In genomic region chr2:38584514-38585378, GRCm38 (mm10) we compare ENCODE assay signal across 10 mouse cellular contexts. TPM values are rescaled to one million over a fixed set of nuclear protein-coding genes. Genes with fewer than 3 reads are reported as not detected.
A peak's percentile ranks its signal among the peaks of the same experiment; 100 is the strongest.
DNase-seq lines count a peak whose midpoint lies in the region; ATAC-seq lines count a peak whose summit lies in the region.
"Had no signal": no experiment of that assay in that cellular context is flagged by ENCODE, and none has a peak within 500 bp of the region (broad histone marks: within the 10 kb centered on the region; RNA-seq: fewer than 3 reads in every experiment).

No protein-coding gene starts in this region.

- H3K27ac ChIP-seq in hindbrain, embryonic 10.5 days = peak overlapping the region; percentile 87
- H3K27ac ChIP-seq in midbrain, embryonic 15.5 days = peak overlapping the region; percentile 81
- H3K27ac ChIP-seq: heart, embryonic 13.5 days had no signal

- ATAC-seq in midbrain, embryonic 15.5 days (replicated peaks) = peak; percentile 77

- H3K9me3 ChIP-seq in hindbrain, embryonic 10.5 days = no peaks in the 10 kb centered on the region
- H3K9me3 ChIP-seq in midbrain, embryonic 15.5 days = no peaks in the 10 kb centered on the region
- H3K9me3 ChIP-seq: heart, embryonic 13.5 days had no signal

- WGBS in hindbrain, embryonic 10.5 days = 35% methylated on average over 13 of the region's 13 CpGs
- WGBS in midbrain, embryonic 15.5 days = 7% methylated on average over 13 of the region's 13 CpGs

- H3K4me3 ChIP-seq in hindbrain, embryonic 10.5 days = peak overlapping the region; percentile 20; the same call in 1 of the 2 replicates
- H3K4me3 ChIP-seq in midbrain, embryonic 15.5 days = no peak overlapping the region
- H3K4me3 ChIP-seq: heart, embryonic 13.5 days had no signal

- no peaks in the 10 kb centered on the region for H3K27me3 ChIP-seq in hindbrain, embryonic 10.5 days (ENCODE audit: insufficient read depth, poor library complexity, severe bottlenecking)
- H3K27me3 ChIP-seq in midbrain, embryonic 15.5 days (replicated peaks) = no peaks in the 10 kb centered on the region
- H3K27me3 ChIP-seq: heart, embryonic 13.5 days had no signal

- DNase-seq in cerebellum, postnatal 10 days = peak; percentile 72 to 75
- DNase-seq in cerebellum, adult 18-20 months = no peak
- peak; percentile 44 for DNase-seq in R1 (ENCODE audit: low read depth, low spot score)
- peak; percentile 69 for DNase-seq in hindbrain, embryonic 10.5 days (ENCODE audit: low spot score)
- no peak for DNase-seq in lung, postnatal 36 days
- DNase-seq in thymus, postnatal 4 days = no peak
- no peak for DNase-seq in lung, postnatal 14 days
- DNase-seq: adrenal gland, postnatal 10 days had no signal

- H3K36me3 ChIP-seq in hindbrain, embryonic 10.5 days = peaks cover 81% of the 10 kb centered on the region
- H3K36me3 ChIP-seq in midbrain, embryonic 15.5 days (replicated peaks) = 0 out of 2 replicates have a peak, but pooled peaks cover 5% of the 10 kb centered on the region

- H3K9ac ChIP-seq in midbrain, embryonic 15.5 days = no peak overlapping the region; the same call in 1 of the 2 replicates
- H3K9ac ChIP-seq: heart, embryonic 13.5 days had no signal

- H3K4me1 ChIP-seq in hindbrain, embryonic 10.5 days (replicated peaks) = peaks cover 44% of the 10 kb centered on the region
- H3K4me1 ChIP-seq in midbrain, embryonic 15.5 days = peaks cover 38% of the 10 kb centered on the region

- H3K4me2 ChIP-seq in midbrain, embryonic 15.5 days = no peak overlapping the region
- H3K4me2 ChIP-seq: heart, embryonic 13.5 days had no signal

RNA-seq across cellular contexts. Expression of gene Psmb7, which starts 59.1 kb away (rescaled TPM):
- 319 and 334 TPM in 2 replicates for polyA plus RNA-seq in hindbrain, embryonic 10.5 days (2016; fragmentation: Nextera tagmentation; extraction: Ambion mirVana)
- polyA plus RNA-seq in midbrain, embryonic 15.5 days (2015; fragmentation: Nextera tagmentation; extraction: Ambion mirVana) = 260 and 270 TPM in 2 replicates

Comparison
In these comparisons a context has a peak if more than half of its experiments do, and no peak if none do; other contexts are left out.
1. DNase-seq: peak in cerebellum, postnatal 10 days (2 of 2), R1 (single experiment) and hindbrain, embryonic 10.5 days (single experiment); none in cerebellum, adult 18-20 months (0 of 2), lung, postnatal 36 days (single experiment), thymus, postnatal 4 days (single experiment) and lung, postnatal 14 days (single experiment).